Mouse (Mus musculus) myocyte (in vitro differentiated cells): ENCODE results near the gene Gm9922.

Source experiments
- CEBPB ChIP-seq: IDR thresholded peaks from 2 replicates; pipeline ENCODE4 v1.6.1; 2011; ENCODE audit warnings: mild to moderate bottlenecking, moderate library complexity; ENCODE audit not compliant: poor library complexity, insufficient read depth, severe bottlenecking
- E2F4 ChIP-seq: IDR thresholded peaks from one replicate; pipeline ENCODE4 v1.6.1; 2011; ENCODE audit warnings: mild to moderate bottlenecking, control low read depth, moderate library complexity; ENCODE audit not compliant: insufficient read depth
- MAX ChIP-seq: IDR thresholded peaks from one replicate; pipeline ENCODE4 v1.6.1; 2011; ENCODE audit warnings: low read depth, mild to moderate bottlenecking, control low read depth
- MYOD1 ChIP-seq, 3 experiments: IDR thresholded peaks; one replicate each; pipeline ENCODE4 v1.6.1; 2011; ENCODE audit warnings: control low read depth in 2 of 3, low read depth in 2 of 3, mild to moderate bottlenecking in 2 of 3, moderate library complexity in 1 of 3; ENCODE audit not compliant: insufficient read length in 2 of 3, control insufficient read depth in 1 of 3
- POLR2A ChIP-seq: IDR thresholded peaks from one replicate; pipeline ENCODE4 v1.6.1; 2011; ENCODE audit warnings: low read depth, mild to moderate bottlenecking, control low read depth, moderate library complexity; ENCODE audit not compliant: insufficient read length
- POLR2AphosphoS2 ChIP-seq: IDR thresholded peaks from one replicate; pipeline ENCODE4 v1.6.1; 2011; ENCODE audit warnings: low read depth, control low read depth; ENCODE audit not compliant: insufficient read length
- REST ChIP-seq: IDR thresholded peaks from one replicate; pipeline ENCODE4 v1.6.1; 2011; ENCODE audit warnings: mild to moderate bottlenecking, control low read depth, moderate library complexity; ENCODE audit not compliant: insufficient read depth, insufficient read length
- TCF12 ChIP-seq: IDR thresholded peaks from one replicate; pipeline ENCODE4 v1.6.1; 2011; ENCODE audit warnings: mild to moderate bottlenecking, control low read depth; ENCODE audit not compliant: poor library complexity, insufficient read depth, severe bottlenecking
- USF1 ChIP-seq: IDR thresholded peaks from one replicate; pipeline ENCODE4 v1.6.1; 2011; ENCODE audit warnings: low read depth, mild to moderate bottlenecking, control low read depth, moderate library complexity

- TF ChIP-seq TCF12 (no peak), E2F4 (no peak), POLR2AphosphoS2 (no peak), POLR2A (no peak), USF1 (no peak), CEBPB (no peak), MYOD1 (IDR thresholded peaks at IDR 0.05; ENCODE audit: control insufficient read depth in 1 of 3, insufficient read length in 2 of 3, low read depth in 2 of 3) (no peak), MAX (no peak), REST (no peak)
Observed at GRCm38 (mm10) chr14:101687696-101688095, 41.9 kb downstream of the Gm9922 start.
